Mouse (Mus musculus) CH12.LX (cell line): ENCODE data around the gene Gm28048.

Source experiments
- BHLHE40 ChIP-seq: IDR thresholded peaks from 2 replicates; pipeline ENCODE4 v1.6.1; 2011; ENCODE audit warnings: mild to moderate bottlenecking, low read depth, low read length, improper control_type of control experiment
- CHD1 ChIP-seq: IDR thresholded peaks from 2 replicates; pipeline ENCODE4 v1.6.1; 2012; ENCODE audit warnings: low read depth, low read length, improper control_type of control experiment, inconsistent platforms
- CTCF ChIP-seq, 2 experiments: IDR thresholded peaks in 1 of 2; conservative IDR thresholded peaks in 1 of 2; 2 replicates each; pipeline ENCODE4 v1.5.1; 2011 to 2012; ENCODE audit warnings: low read depth in 2 of 2, low read length in 2 of 2, improper control_type of control experiment in 1 of 2, inconsistent platforms in 1 of 2, mild to moderate bottlenecking in 1 of 2, moderate library complexity in 1 of 2
- EP300 ChIP-seq: IDR thresholded peaks from 2 replicates; pipeline ENCODE4 v1.6.1; 2011; ENCODE audit warnings: low read length, improper control_type of control experiment
- GABPA ChIP-seq: IDR thresholded peaks from 2 replicates; pipeline ENCODE4 v1.6.1; 2012; ENCODE audit warnings: low read depth, low read length, improper control_type of control experiment, inconsistent platforms; ENCODE audit not compliant: insufficient replicate concordance
- HCFC1 ChIP-seq: IDR thresholded peaks from 2 replicates; pipeline ENCODE4 v1.6.1; 2012; ENCODE audit warnings: low read depth, mild to moderate bottlenecking, inconsistent platforms, low read length, improper control_type of control experiment
- JUN ChIP-seq: IDR thresholded peaks from 2 replicates; pipeline ENCODE4 v1.6.1; 2011; ENCODE audit warnings: low read depth, mild to moderate bottlenecking, low read length, improper control_type of control experiment, moderate library complexity; ENCODE audit not compliant: insufficient read depth
- MXI1 ChIP-seq: IDR thresholded peaks from 2 replicates; pipeline ENCODE4 v1.6.1; 2011; ENCODE audit warnings: mild to moderate bottlenecking, low read depth, low read length, improper control_type of control experiment
- POLR2A ChIP-seq: IDR thresholded peaks from 2 replicates; pipeline ENCODE4 v1.6.1; 2011; ENCODE audit warnings: low read depth, mild to moderate bottlenecking, improper control_type of control experiment, low read length
- TBP ChIP-seq: conservative IDR thresholded peaks from 2 replicates; pipeline ENCODE4 v1.6.1; 2011; ENCODE audit warnings: low read depth, low read length, improper control_type of control experiment
- UBTF ChIP-seq: IDR thresholded peaks from 2 replicates; pipeline ENCODE4 v1.6.1; 2012; ENCODE audit warnings: low read depth, mild to moderate bottlenecking, inconsistent platforms, low read length, improper control_type of control experiment, moderate library complexity
- USF1 ChIP-seq: IDR thresholded peaks from 2 replicates; pipeline ENCODE4 v1.6.1; 2014; ENCODE audit warnings: low read depth, mild to moderate bottlenecking, inconsistent platforms, low read length, improper control_type of control experiment
- ZMIZ1 ChIP-seq: IDR thresholded peaks from 2 replicates; pipeline ENCODE4 v1.6.1; 2012; ENCODE audit warnings: low read depth, mild to moderate bottlenecking, inconsistent platforms, low read length, improper control_type of control experiment

GRCm38 (mm10) chr11:22991218-22991835, 9.4 kb upstream of the Gm28048 start:
- TF ChIP-seq HCFC1 (no peak), USF1 (no peak), CHD1 (0 out of 2 replicates have a peak, but pooled peaks have one; percentile 31), CTCF (conservative IDR thresholded peaks at IDR 0.05 in 1 of 2, IDR thresholded peaks at IDR 0.05 in 1 of 2; ENCODE audit: low read depth in 2 of 2, low read length in 2 of 2) (no peak), POLR2A (no peak), EP300 (no peak), TBP (no peak), UBTF (no peak), BHLHE40 (no peak), GABPA (no peak), JUN (no peak), ZMIZ1 (no peak), MXI1 (no peak)
